In genomic region chr15:80263610-80264575, GRCm38 (mm10) we compare ENCODE assay signal across 8 mouse cellular contexts. TPM values are rescaled to one million over a fixed set of nuclear protein-coding genes. Genes with fewer than 3 reads are reported as not detected.
DNase-seq lines count a peak whose midpoint lies in the region; ATAC-seq and TF ChIP-seq lines count a peak whose summit lies in the region.

TSS of gene Rps19bp1 (minus strand) at chr15:80264315.

- peaks cover 7% of the 10 kb centered on the region for H3K4me1 ChIP-seq in hindbrain, postnatal 0 days (ENCODE audit: insufficient read depth, low read length)
- peaks cover 58% of the 10 kb centered on the region for H3K4me1 ChIP-seq in megakaryocyte, embryonic 14.5 days

- no peak for TF ChIP-seq CTCF in gastrocnemius, adult 2 months (IDR thresholded peaks at IDR 0.05)
- TF ChIP-seq CTCF in hindbrain, postnatal 0 days (IDR thresholded peaks at IDR 0.05; ENCODE audit: low read depth) = no peak
- TF ChIP-seq CTCF in left cerebral cortex, adult 2 months (IDR thresholded peaks at IDR 0.05) = no peak

- H3K4me3 ChIP-seq in gastrocnemius, adult 2 months = peak within 1 kb of the TSS; percentile 98
- peak within 1 kb of the TSS; percentile 95 for H3K4me3 ChIP-seq in hindbrain, postnatal 0 days (ENCODE audit: low read length)
- H3K4me3 ChIP-seq in left cerebral cortex, adult 2 months = peak within 1 kb of the TSS; percentile 84
- H3K4me3 ChIP-seq in megakaryocyte, embryonic 14.5 days (replicated peaks) = peak within 1 kb of the TSS; percentile 95

- H3K27ac ChIP-seq in gastrocnemius, adult 2 months = peak within 1 kb of the TSS; percentile 89
- H3K27ac ChIP-seq in hindbrain, postnatal 0 days = peak within 1 kb of the TSS; percentile 72
- peak within 1 kb of the TSS; percentile 50 for H3K27ac ChIP-seq in left cerebral cortex, adult 2 months

- no peaks in the 10 kb centered on the region for H3K27me3 ChIP-seq in hindbrain, postnatal 0 days (ENCODE audit: insufficient read depth, low read length)
- H3K27me3 ChIP-seq in megakaryocyte, embryonic 14.5 days (replicated peaks) = peaks cover 20% of the 10 kb centered on the region

- peak within 1 kb of the TSS; percentile 86 for H3K4me2 ChIP-seq in hindbrain, postnatal 0 days (ENCODE audit: low read depth, low read length)

- H3K36me3 ChIP-seq in hindbrain, postnatal 0 days (ENCODE audit: insufficient read depth, low read length) = 0 out of 2 replicates have a peak, but pooled peaks cover 5% of the 10 kb centered on the region
- peaks cover 37% of the 10 kb centered on the region for H3K36me3 ChIP-seq in megakaryocyte, embryonic 14.5 days (replicated peaks; ENCODE audit: low read length)

- intact Hi-C loops in gastrocnemius, adult 2 months (cut with DNase I) = loop anchor here (5.0 kb wide), 1 partner anchor 438 kb away; no protein-coding TSS in a partner anchor
- intact Hi-C loops in left cerebral cortex, adult 2 months (cut with DNase I) = loop anchor here (5.0 to 10.0 kb wide), 2 partner anchors 37 to 621 kb away; no protein-coding TSS in a partner anchor

- peak within 1 kb of the TSS; percentile 77 for H3K9ac ChIP-seq in hindbrain, postnatal 0 days (replicated peaks; ENCODE audit: low read length)

- no peaks in the 10 kb centered on the region for H3K9me3 ChIP-seq in hindbrain, postnatal 0 days (ENCODE audit: low read length)
- peaks cover 6% of the 10 kb centered on the region for H3K9me3 ChIP-seq in megakaryocyte, embryonic 14.5 days

- DNase-seq in ZHBTc4 (ENCODE audit: low read depth, low spot score) = peak; percentile 99
- DNase-seq in cerebellum, postnatal 4 days (ENCODE audit: low spot score in 2 of 2) = peak; percentile 82 to 86
- peak; percentile 91 for DNase-seq in gastrocnemius, adult 2 months
- DNase-seq in hindbrain, postnatal 0 days (ENCODE audit: low spot score) = peak; percentile 96
- DNase-seq in left cerebral cortex, adult 2 months (ENCODE audit: extremely low spot score in 1 of 2, low spot score in 2 of 2) = peak; percentile 87
- peak; percentile 93 for DNase-seq in right cerebral cortex, postnatal 10 days (ENCODE audit: low spot score in 2 of 2)
- peak; percentile 84 to 87 for DNase-seq in urinary bladder, postnatal 4 days (ENCODE audit: low spot score in 2 of 2)

- ATAC-seq in hindbrain, postnatal 0 days = peak; percentile 90

- 1% methylated on average over 65 of the region's 66 CpGs for WGBS in hindbrain, postnatal 0 days

RNA-seq across cellular contexts. Expression of gene Rps19bp1, which starts in this region (rescaled TPM):
- total RNA-seq in gastrocnemius, adult 2 months (2021) = 10 to 100 TPM; 11.3 to 16.0 TPM
- 29.0 and 51.6 TPM in 2 replicates for total RNA-seq in hindbrain, postnatal 0 days (2014; rRNA removed)
- polyA plus RNA-seq in hindbrain, postnatal 0 days (2015; fragmentation: Nextera tagmentation; extraction: Ambion mirVana) = 78.4 and 81.3 TPM in 2 replicates
- total RNA-seq in left cerebral cortex, adult 2 months (2021) = 10 to 100 TPM; 38.3 to 42.0 TPM
- 19.7 and 57.2 TPM in 2 replicates for polyA plus RNA-seq in megakaryocyte, embryonic 14.5 days (2012; ENCODE audit: insufficient read depth, low replicate concordance)

Comparison
In these comparisons a context has a peak if more than half of its experiments do, and no peak if none do; other contexts are left out.
1. Peak in every context shown above with its lines: DNase-seq, ATAC-seq, H3K4me3 ChIP-seq and H3K27ac ChIP-seq.